Mouse (Mus musculus) spleen, adult 18-20 months (tissue): ENCODE data around the gene Rab3a.

Source experiments
- DNase-seq, 2 experiments: peaks; one replicate each; pipeline ENCODE4 v3.0.0; 2022; ENCODE audit warnings: mixed read lengths in 2 of 2

Rab3a gene

DNA sequence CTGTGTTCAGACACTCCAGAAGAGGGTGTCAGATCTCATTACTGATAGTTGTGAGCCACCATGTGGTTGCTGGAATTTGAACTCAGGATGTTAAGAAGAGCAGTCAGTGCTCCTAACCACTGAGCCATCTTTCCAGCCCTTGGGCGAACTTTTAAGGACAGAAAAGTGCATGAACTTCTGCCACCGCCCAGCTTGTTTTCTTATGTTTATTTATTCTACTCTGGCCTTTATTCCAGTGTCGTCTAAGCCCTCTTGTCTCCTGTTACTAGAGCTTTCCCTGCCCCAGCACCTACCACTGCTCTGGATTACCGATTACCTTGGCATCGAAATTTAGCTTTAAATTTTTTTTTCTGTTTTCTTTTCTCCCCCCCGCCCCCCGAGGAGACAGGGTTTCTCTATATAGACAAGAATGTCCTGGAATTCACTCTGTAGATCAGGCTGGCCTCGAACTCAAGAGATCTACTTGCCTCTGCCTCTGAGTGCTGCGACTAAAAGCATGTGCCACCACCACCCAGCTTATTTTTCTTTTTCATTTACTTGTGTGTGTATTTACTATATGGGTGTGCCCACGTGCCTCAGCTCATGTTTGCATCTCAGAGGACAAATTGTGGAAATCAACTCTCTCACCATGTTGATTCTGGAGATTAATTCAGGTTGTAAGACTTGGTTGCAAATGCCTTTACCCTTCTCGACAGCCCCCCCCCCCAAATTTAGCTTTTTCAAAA, 48.5 kb downstream of the Rab3a start:
- DNase-seq: no peak

DNA sequence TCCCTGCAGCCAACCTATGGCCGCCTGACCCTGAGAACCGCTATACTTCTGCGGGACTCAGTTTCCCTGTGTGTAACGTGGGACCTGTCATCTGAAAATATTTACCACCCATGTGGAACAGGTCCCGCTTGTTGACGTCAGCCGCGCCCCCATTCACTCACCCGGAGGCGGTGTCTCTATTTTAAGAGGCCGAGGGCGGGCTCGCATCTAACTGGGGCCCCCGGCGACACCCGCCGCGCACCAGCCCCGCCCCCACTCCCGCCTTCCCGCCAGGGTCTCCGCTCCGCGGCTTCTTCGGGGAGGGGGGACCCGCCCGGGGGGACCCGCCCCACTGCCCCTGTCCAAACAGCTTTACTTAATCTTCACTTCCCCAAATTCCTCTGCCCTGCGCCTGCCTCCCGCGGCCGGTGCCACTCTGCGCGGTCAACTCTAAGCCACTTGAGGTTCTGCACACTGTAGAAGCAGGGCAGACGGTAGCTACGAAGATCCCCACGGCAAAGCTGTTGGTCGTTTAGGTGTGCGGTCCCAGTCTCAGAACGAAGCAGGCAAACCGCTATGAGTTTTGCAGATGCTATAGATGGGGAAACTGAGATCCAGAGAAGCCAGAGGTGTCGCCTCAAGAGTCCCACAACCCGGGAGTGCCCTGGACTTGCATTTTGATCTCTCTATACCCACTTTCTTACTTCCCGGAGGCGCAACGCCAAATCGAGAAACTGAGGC, 49.4 kb downstream of the Rab3a start:
- DNase-seq: peak; percentile 83 to 87

DNA sequence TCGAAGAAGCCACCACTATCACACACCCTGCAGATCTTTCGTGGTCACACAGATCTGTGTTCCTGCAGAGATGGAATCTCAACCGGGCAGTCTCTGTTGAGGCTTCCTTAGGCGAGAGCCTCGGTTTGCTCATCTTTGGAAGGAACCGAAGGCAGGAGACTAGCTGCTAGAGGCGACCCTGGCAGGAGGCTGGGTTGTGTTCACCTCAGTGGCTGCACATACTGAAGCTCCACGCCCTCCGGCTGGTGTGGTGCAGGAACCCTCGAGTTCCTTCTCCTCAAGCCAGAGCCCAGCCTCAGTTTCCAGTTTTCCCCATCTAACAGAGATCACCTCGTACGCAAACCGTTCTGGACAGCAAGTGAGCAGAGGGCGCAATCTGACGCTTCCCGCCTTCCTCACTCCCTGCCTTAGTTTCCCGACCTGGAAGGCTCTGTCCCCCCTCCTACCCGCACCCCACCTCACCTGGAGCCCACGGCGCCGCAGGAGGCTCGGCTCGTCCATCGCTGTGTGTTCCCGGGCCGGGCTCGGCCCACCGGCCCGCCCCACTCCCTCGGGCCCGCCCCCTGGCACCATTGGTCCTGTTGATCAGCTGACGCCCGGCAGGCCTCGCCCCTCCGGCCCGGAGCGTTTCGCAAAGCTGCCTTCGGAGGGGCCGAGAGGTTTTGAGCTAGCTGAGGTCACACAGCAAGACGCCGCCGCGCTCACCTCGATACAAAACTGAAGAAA, 50.2 kb downstream of the Rab3a start, which contains the start of gene Mast3:
Gene Mast3 (minus strand): TSS at position 574 of the 726 bp plus-strand sequence.
- DNase-seq: peak; percentile 80 to 85

GRCm38 (mm10) chr8:70806541-70806940, 52.1 kb downstream of the Rab3a start:
- DNase-seq: peak; percentile 70 to 71

DNA sequence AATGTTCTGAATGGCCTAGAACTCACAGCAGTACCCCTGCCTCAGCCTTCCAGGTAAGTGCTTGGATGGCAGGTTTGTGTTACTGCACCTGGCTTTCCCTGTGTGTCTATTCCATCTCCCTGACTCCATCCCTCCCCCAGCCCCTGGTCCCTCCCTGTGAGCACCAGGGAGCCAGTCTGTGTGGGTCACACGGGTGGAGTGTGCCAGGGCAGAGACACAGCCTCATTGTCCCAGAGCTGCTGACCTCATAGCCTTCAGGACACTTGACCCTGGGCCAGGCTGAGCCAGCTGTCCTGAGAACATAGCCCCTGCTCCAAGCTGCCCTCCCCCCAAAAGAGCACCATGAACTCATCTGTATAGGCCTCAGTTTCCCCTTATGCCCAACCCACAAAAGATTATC, 52.8 kb downstream of the Rab3a start:
- no peak for DNase-seq

GRCm38 (mm10) chr8:70808239-70808638, 53.8 kb downstream of the Rab3a start, which contains the start of gene Il12rb1:
Gene Il12rb1 (plus strand): TSS chr8:70808449.
- DNase-seq: no peak
